Mouse (Mus musculus): Measurements from ENCODE around the gene Cdc42bpb.

DNA sequence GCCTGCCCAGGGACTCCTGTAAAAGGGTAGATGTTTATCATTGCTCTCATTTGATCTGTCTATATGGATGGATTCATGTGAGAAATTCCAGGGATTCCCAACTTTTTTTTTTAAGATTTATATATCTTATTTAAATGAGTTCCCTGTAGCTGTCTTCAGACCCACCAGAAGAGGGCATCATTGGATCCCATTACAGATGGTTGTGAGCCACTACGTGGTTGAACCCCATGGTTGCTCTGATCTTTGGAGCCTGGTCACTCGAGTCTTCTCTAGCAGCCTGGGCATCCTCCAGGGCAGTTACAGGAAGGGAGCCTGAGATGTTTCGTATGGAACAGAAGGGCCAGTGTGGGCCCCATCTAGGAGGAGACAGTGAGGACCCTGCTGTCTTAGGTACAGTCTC lies 128.4 kb downstream of the Cdc42bpb start:
- TF ChIP-seq CTCF (conservative IDR thresholded peaks at IDR 0.05; ENCODE audit: insufficient read depth, insufficient read length, low read depth, low read length): no peak; the same call in 1 of the 2 replicates
- TF ChIP-seq POLR2A (IDR thresholded peaks at IDR 0.05; ENCODE audit: low read depth, low read length): no peak
